Mouse (Mus musculus) CH12.LX (cell line): ENCODE results near the gene Aldh4a1.

ENCODE experiments used
- ETS1 ChIP-seq: conservative IDR thresholded peaks from 2 replicates; pipeline ENCODE4 v1.6.1; 2012; ENCODE audit warnings: low read depth, mild to moderate bottlenecking, inconsistent platforms, low read length, improper control_type of control experiment, moderate library complexity
- JUND ChIP-seq: conservative IDR thresholded peaks from 2 replicates; pipeline ENCODE4 v1.6.1; 2011; ENCODE audit warnings: low read depth, low read length, improper control_type of control experiment
- NELFE ChIP-seq: IDR thresholded peaks from 2 replicates; pipeline ENCODE4 v1.6.1; 2011; ENCODE audit warnings: low read depth, low read length, improper control_type of control experiment
- NRF1 ChIP-seq: IDR thresholded peaks from 2 replicates; pipeline ENCODE4 v1.6.1; 2014; ENCODE audit warnings: low read depth, mild to moderate bottlenecking, inconsistent platforms, low read length, improper control_type of control experiment, moderate library complexity
- USF1 ChIP-seq: IDR thresholded peaks from 2 replicates; pipeline ENCODE4 v1.6.1; 2014; ENCODE audit warnings: low read depth, mild to moderate bottlenecking, inconsistent platforms, low read length, improper control_type of control experiment

DNA sequence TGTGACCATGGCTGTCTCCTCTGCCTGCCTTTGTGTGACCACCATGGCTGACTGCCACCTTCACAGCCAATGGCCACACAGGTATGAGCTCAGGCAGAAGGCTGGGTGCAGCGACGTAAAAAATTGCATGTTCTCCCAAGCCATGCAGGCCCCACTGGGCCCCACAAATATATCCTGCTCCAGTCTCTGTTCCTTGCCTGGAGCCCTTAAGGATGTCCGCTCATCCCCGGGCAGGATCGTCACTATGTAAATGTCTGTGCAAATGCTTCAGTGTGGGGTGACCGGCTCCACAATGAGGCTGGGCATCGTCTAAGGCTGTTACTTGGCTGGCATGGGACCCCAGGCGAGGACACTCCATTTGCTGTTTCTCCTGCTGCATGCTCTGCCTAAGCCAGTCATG lies 30.6 kb downstream of the Aldh4a1 start, which contains the start of gene Tas1r2:
- no peak for TF ChIP-seq NELFE
- TF ChIP-seq ETS1 = no peak
- TF ChIP-seq JUND = no peak
- no peak for TF ChIP-seq USF1
- TF ChIP-seq NRF1 = no peak
